Mouse (Mus musculus): Measurements from ENCODE around the gene Rem1.

GRCm38 (mm10) chr2:152652901-152653620, 26.3 kb downstream of the Rem1 start:
- TF ChIP-seq HCFC1 (IDR thresholded peaks at IDR 0.05; ENCODE audit: borderline replicate concordance, insufficient read depth, low read length): no peak
- TF ChIP-seq ZNF384 (IDR thresholded peaks at IDR 0.05; ENCODE audit: low read depth, low read length): no peak
- no peak for TF ChIP-seq ZC3H11A (IDR thresholded peaks at IDR 0.05; ENCODE audit: borderline replicate concordance, low read depth, low read length)
- no peak for TF ChIP-seq MAFK (IDR thresholded peaks at IDR 0.05; ENCODE audit: insufficient read depth, low read depth, low read length)
- no peak for TF ChIP-seq CHD2 (IDR thresholded peaks at IDR 0.05; ENCODE audit: low read depth, low read length)
